Mouse (Mus musculus) right cerebral cortex, postnatal 10 days (tissue): ENCODE results near the gene Vav3.
A peak's percentile ranks its signal among the peaks of the same experiment; 100 is the strongest.

Experiments used
- DNase-seq, 2 experiments: peaks; one replicate each; pipeline ENCODE4 v3.0.0; 2021; ENCODE audit warnings: low spot score in 2 of 2

Gene Vav3

DNA sequence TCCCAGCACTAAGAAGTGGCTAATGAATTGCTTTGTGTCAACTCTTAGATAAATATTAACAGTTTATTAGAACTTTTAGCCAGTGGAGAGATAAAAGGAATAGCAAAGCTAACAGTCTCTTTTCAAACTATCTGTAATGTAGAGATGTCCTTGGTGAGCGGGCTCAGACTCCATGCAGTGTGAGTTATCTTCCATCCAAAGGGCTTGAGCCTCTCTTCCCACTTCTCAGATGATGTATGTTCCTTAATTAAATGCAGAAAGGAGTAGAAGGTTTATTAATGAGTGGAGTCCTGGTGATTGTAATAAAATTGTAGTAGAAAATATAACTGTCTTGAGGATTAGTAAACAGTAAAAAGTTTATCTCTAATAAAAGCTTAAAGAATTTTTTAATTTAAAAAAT lies 169.3 kb downstream of the Vav3 start:
- DNase-seq = no peak

- DNase-seq = no peak
Observed at GRCm38 (mm10) chr3:109511849-109512248, 171.4 kb downstream of the Vav3 start.

GRCm38 (mm10) chr3:109515479-109515878 lies 175.0 kb downstream of the Vav3 start:
- DNase-seq = no peak

DNA sequence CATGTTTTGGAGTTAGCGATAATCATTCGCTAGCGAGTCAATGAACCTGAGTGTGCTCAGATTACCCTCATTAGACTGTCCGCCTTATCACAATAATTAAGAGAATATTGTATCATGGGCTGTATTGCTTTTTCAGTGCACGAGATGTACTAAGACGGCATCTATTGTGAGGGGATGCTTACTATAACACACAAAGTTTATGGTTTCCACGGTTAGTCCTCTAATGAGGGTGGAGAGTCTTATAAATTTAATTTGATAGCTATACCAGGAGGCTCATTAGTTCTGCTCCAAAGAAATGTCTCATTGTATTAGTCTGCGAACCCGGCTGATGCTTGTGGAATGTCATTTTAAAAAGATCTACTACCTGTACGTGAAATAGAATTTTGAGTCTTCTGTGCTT lies 175.9 kb downstream of the Vav3 start:
- DNase-seq = no peak

GRCm38 (mm10) chr3:109522115-109522514 lies 181.7 kb downstream of the Vav3 start:
- no peak for DNase-seq

DNA sequence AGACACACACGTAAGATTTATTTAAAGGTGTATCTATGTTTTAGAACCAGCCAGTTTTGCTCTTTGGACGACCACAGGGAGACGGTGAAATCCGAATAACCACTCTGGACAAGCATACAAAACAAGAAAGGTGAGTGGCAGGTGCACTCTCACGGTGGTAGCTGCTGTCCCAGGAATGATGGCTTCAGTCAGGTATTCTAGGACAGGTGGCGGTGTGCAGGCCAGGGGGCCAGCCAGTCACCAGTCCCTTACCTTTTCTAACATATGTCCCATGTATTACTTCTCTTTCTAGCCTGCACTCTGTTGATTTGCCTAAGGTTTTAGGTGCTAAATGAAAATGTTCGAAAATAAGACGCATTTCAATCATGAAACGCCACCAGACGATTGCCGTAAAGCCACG lies 185.4 kb downstream of the Vav3 start:
- DNase-seq = no peak

DNA sequence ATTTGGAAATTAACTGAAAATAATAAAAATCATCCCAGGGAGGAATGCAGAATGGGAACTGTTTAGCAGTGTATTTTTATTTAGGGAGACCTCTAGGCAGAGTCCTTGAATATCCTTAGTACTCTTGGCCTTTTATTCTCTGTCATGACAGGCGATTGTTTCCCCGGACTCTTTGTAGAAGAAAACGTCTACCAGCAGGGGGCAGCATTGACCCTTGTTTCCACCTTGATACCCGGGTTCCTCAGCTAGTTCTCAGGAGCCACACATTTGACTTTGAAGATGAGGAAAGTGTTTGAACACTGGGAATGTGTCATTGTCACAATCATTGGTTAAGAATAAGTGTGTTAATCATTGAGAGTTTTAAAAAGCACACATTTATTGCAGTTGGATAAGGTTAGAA lies 185.8 kb downstream of the Vav3 start:
- DNase-seq = peak; percentile 75 to 90

DNA sequence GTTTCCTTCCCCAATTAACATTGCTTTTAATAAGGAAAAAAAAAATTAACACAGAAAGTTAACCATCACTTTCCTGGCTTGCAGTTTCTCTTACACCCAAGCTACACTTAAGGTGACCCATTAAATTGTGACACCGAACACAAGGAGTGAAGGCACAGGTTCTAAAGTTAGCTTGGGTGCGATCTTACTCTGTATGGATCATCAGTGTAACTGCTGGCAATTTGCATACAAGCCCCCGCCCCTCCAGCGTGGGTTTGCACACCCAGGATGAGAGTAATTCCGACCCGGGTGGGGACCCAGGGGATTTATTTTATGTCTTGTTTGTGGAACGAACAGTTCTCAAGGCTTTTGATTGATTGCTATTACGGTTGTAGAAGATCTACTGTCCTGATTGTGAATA lies 186.2 kb downstream of the Vav3 start:
- DNase-seq = no peak

DNA sequence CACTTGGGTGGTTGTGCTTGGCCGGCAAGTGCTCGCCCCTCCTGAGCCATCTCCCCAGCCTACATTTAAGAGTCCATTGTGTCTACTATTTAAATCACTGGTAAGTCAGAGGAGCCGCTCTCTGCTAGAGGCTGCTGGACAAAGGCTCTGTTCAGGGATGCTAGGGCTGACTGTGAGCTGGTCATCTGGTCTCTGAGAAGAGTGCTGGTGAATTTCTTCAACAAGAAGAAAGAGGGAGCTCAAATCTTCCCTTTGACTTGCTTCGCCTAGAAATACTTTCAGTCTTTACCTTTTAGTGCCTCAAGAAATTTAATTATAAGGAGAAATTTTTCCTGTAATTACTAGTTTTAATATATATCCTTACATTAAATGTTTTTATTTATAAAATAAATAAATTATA lies 188.2 kb downstream of the Vav3 start:
- peak in 1 of 2 experiments; percentile 26 for DNase-seq

GRCm38 (mm10) chr3:109537686-109538085 lies 197.2 kb downstream of the Vav3 start:
- DNase-seq = no peak

DNA sequence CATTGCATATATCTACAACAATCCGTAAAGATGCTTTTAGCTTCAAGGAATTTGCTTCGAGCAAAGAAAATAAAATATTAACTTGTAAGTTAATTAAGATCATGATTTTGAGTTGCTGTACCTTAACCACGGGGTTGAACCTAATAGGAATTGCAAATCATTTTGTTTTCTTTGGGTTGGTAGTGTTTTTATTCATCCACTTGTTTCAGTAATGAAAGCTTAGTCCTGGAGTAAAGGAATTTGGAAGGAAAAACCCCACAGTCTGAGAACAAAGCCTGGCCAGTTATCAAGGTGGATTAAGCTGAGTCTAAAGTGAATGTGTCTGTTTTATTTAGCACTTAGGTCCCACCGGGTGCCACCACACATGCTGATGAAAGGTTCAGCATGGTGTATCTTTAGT lies 199.6 kb downstream of the Vav3 start:
- no peak for DNase-seq

DNA sequence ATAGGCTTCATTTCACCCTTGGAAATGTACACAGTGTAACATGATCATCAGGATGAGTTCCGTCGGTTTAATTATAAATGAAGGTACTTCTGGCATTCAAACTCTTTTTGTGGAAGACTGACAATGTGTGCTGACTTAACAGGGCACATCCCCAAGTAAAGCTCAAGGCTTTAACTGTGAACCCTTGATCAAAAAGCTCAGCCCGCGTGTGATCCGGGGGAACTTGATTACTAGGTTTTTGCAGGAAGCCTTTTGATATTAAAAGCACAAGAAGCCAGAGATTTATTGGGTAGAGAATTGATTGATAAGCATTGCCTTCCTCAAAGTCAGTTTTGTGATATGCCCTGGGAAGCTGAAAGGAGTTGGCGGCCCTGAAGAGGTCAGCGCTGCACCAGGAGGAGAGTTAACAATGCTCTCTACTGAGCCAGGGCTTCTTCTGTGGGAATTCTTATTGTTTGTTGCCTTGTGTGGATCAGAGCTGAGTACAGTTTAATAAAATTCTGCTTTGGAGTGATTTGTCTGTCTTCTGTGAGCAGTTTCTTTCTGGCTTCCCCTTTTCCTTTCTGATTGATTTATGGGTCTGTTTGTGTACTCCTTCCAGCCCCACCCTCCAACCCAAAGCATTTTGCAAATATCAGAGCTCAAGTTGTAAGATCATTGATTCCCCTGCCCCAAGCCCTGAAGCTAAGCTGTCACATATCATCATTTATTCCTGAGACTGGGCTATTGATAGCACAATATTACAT lies 204.2 kb downstream of the Vav3 start:
- no peak for DNase-seq

DNA sequence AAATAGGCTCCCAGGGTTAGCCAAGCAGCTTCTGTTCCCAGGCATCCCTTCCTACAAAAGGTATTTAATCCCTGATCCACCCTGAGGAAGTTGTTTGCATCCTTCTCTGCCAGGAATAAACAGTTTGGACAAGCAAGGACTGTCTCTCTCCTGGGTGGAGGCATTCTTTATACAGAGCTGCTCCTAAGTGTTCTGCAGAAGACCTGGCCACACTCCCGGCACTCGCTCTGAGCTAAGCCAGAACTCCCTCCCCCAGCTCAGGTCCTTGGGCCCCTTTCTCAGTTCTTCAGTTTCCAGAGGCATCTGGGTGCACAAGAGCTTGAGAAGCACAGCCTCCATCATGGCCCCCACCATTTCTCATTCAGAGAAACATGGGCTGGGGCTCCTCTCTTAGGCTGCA lies 216.9 kb downstream of the Vav3 start:
- DNase-seq = no peak

DNA sequence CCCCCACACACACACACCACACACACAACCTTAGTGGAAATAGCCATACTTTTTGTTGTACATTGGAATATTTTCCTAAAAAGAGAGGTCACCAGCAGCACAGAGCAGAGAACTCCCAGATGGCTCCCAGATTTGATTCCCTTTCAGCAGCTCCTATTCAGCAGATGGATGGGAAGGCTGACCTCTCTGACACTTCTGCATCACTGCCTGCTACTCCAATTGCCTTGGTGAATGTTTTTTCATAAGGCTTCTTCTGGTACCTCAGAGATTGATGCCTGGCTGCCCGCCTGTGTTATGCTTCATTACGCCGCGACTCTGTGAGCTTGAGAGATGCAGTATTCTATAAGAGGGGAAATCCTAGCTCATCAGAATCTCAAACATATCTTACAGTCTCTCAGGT lies 220.8 kb downstream of the Vav3 start:
- DNase-seq = no peak

- DNase-seq = no peak
Observed at GRCm38 (mm10) chr3:109561776-109562175, 221.3 kb downstream of the Vav3 start.

DNA sequence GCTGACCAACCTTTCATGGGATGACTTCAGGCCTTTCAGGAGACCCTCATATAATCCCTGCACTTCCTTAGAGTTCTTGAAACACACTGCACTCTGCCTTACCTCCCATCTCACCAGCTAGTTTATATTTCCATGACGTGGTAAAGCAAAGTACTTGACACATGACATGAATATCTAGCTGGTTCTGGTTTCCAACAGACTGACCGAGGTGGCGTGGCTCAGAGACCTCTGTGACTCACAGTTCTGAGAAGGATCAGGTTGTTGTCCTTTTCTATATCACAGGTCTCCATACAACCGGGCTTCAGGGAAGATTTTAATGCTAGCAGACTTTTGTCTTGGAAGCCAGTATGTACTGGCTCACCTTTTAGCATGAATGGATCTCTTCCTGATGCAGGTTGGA lies 221.8 kb downstream of the Vav3 start:
- DNase-seq = no peak

DNA sequence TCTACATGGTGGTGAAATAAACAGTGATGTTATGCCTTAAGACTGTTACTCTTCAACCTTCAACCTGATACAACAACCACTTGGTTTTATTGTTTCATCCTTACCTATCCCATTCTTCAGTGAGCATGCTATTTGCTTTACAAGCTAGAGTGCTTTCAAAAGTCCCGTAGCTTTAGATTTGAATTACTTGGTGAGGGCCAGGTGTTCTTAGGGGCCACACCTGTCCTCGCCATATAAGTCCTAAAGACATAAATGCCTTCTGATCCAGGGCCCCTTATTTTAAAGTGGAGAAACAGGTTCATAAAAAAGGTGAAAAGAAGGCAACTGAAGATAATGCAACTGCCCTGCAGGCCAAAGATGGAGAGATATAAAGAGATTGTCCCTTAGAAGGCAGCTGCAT lies 224.0 kb downstream of the Vav3 start:
- DNase-seq = no peak

GRCm38 (mm10) chr3:109568542-109569265 lies 228.3 kb downstream of the Vav3 start:
- DNase-seq = no peak

- DNase-seq = no peak
Observed at GRCm38 (mm10) chr3:109571483-109571882, 231.0 kb downstream of the Vav3 start.

- no peak for DNase-seq
Observed at GRCm38 (mm10) chr3:109572871-109573270, 232.4 kb downstream of the Vav3 start.

- no peak for DNase-seq
Observed at GRCm38 (mm10) chr3:109573549-109574146, 233.2 kb downstream of the Vav3 start.

GRCm38 (mm10) chr3:109574161-109574560 lies 233.7 kb downstream of the Vav3 start:
- no peak for DNase-seq

- DNase-seq = no peak
Observed at GRCm38 (mm10) chr3:109578347-109578746, 237.9 kb downstream of the Vav3 start.
